ENCODE assay signal across 8 mouse cellular contexts in the genomic region with DNA sequence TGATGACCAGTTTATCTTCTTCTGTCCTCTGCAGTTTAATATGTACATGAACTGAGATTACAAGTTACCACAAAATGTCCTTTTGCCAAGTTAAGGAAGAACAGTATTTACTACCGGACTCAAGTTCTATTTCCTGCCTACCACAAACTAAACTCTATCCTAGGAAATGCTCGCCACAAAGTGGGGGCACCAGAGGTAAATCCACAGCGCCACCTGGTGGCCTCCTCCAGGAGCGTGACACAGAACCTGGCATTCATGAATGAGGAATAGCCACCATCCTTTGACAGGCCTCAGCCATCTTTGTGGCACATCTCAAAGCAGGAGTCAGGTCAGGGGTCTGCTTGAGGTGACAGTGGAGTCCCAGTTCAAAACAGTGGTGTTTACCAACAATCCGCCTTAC. TPM values are rescaled to one million over a fixed set of nuclear protein-coding genes. Genes with fewer than 3 reads are reported as not detected.
A peak's percentile ranks its signal among the peaks of the same experiment; 100 is the strongest.
DNase-seq lines count a peak whose midpoint lies in the region; ATAC-seq lines count a peak whose summit lies in the region.

No protein-coding gene starts in this region.

- peaks cover 31% of the 10 kb centered on the region; the same call in 1 of the 2 replicates for H3K36me3 ChIP-seq in kidney, embryonic 14.5 days (ENCODE audit: control insufficient read depth, insufficient read depth, low read length)
- H3K36me3 ChIP-seq in liver, embryonic 12.5 days, result peaks cover 47% of the 10 kb centered on the region

- DNase-seq in CD4-positive helper T cell, adult 2 months (ENCODE audit: low read depth, low spot score), result peak; percentile 66
- DNase-seq in adrenal gland, adult 8-10 months, result peak; percentile 29
- peak; percentile 87 for DNase-seq in embryo, embryonic 11 days
- DNase-seq in natural killer cell, adult 2 months (ENCODE audit: low spot score in 2 of 2), result peak; percentile 42 to 61
- DNase-seq in telencephalon, adult 2 months (ENCODE audit: low read depth, low spot score), result peak; percentile 28

- H3K27me3 ChIP-seq in kidney, embryonic 14.5 days (ENCODE audit: control insufficient read depth, insufficient read depth, low read length), result no peaks in the 10 kb centered on the region
- H3K27me3 ChIP-seq in liver, embryonic 12.5 days (replicated peaks), result no peaks in the 10 kb centered on the region

- H3K9me3 ChIP-seq in kidney, embryonic 14.5 days (ENCODE audit: control insufficient read depth, low read length), result no peaks in the 10 kb centered on the region
- no peaks in the 10 kb centered on the region for H3K9me3 ChIP-seq in liver, embryonic 12.5 days (replicated peaks)

- ATAC-seq in granulocyte monocyte progenitor cell, adult 5-6 weeks (replicated peaks; ENCODE audit: poor library complexity, severe bottlenecking), result peak; percentile 97
- peak; percentile 80 for ATAC-seq in kidney, embryonic 14.5 days (ENCODE audit: low FRiP score, low TSS enrichment)
- ATAC-seq in liver, embryonic 12.5 days, result peak; percentile 47; the same call in 1 of the 2 replicates

- no peak overlapping the region for H3K4me3 ChIP-seq in kidney, embryonic 14.5 days (ENCODE audit: low read length)
- no peak overlapping the region for H3K4me3 ChIP-seq in liver, embryonic 12.5 days

- H3K4me2 ChIP-seq in kidney, embryonic 14.5 days (replicated peaks; ENCODE audit: low read depth, low read length), result no peak overlapping the region
- H3K4me2 ChIP-seq in liver, embryonic 12.5 days, result no peak overlapping the region

- no peak overlapping the region for H3K9ac ChIP-seq in kidney, embryonic 14.5 days (ENCODE audit: low read depth, low read length)
- H3K9ac ChIP-seq in liver, embryonic 12.5 days, result no peak overlapping the region

- 19% methylated on average over 5 of the region's 5 CpGs for WGBS in kidney, embryonic 14.5 days
- WGBS in liver, embryonic 12.5 days (ENCODE audit: insufficient replicate concordance), result 28% methylated on average over 5 of the region's 5 CpGs

- H3K27ac ChIP-seq in kidney, embryonic 14.5 days (ENCODE audit: low read depth, low read length), result no peak overlapping the region
- H3K27ac ChIP-seq in liver, embryonic 12.5 days, result no peak overlapping the region

- no peaks in the 10 kb centered on the region for H3K4me1 ChIP-seq in kidney, embryonic 14.5 days (ENCODE audit: control insufficient read depth, insufficient read depth, low read length)
- peaks cover 3% of the 10 kb centered on the region for H3K4me1 ChIP-seq in liver, embryonic 12.5 days

RNA-seq across cellular contexts. Expression of gene Psmb1, which starts 31.9 kb away (rescaled TPM):
- total RNA-seq in adrenal gland, adult 8-10 months (2022), result 100 to 1,000 TPM; 168 to 183 (median 174) TPM
- total RNA-seq in granulocyte monocyte progenitor cell, adult 5-6 weeks (2014; fragmentation: Nextera tagmentation), result 154 and 160 TPM in 2 replicates
- 200 and 213 TPM in 2 replicates for total RNA-seq in granulocyte monocyte progenitor cell, adult 5-6 weeks (2017)
- 298 and 368 TPM in 2 replicates for polyA plus RNA-seq in kidney, embryonic 14.5 days (2014; fragmentation: Nextera tagmentation; extraction: Ambion mirVana)
- 175 and 181 TPM in 2 replicates for polyA plus RNA-seq in liver, embryonic 12.5 days (2016; fragmentation: Nextera tagmentation; extraction: Ambion mirVana)

RNA-seq across cellular contexts. Expression of gene Tbp, which starts 32.0 kb away (rescaled TPM):
- total RNA-seq in adrenal gland, adult 8-10 months (2022), result 10 to 100 TPM; 29.8 to 48.0 (median 36.5) TPM
- 46.1 and 57.1 TPM in 2 replicates for total RNA-seq in granulocyte monocyte progenitor cell, adult 5-6 weeks (2014; fragmentation: Nextera tagmentation)
- 70.6 and 70.8 TPM in 2 replicates for total RNA-seq in granulocyte monocyte progenitor cell, adult 5-6 weeks (2017)
- 64.8 and 67.8 TPM in 2 replicates for polyA plus RNA-seq in kidney, embryonic 14.5 days (2014; fragmentation: Nextera tagmentation; extraction: Ambion mirVana)
- 27.6 and 28.2 TPM in 2 replicates for polyA plus RNA-seq in liver, embryonic 12.5 days (2016; fragmentation: Nextera tagmentation; extraction: Ambion mirVana)

RNA-seq across cellular contexts. Expression of gene Pdcd2, which starts 59.4 kb away (rescaled TPM):
- 10 to 100 TPM; 34.2 to 42.4 (median 38.9) TPM for total RNA-seq in adrenal gland, adult 8-10 months (2022)
- 51.3 and 62.2 TPM in 2 replicates for total RNA-seq in granulocyte monocyte progenitor cell, adult 5-6 weeks (2014; fragmentation: Nextera tagmentation)
- 82.6 and 88.5 TPM in 2 replicates for total RNA-seq in granulocyte monocyte progenitor cell, adult 5-6 weeks (2017)
- polyA plus RNA-seq in kidney, embryonic 14.5 days (2014; fragmentation: Nextera tagmentation; extraction: Ambion mirVana), result 54.2 and 54.5 TPM in 2 replicates
- polyA plus RNA-seq in liver, embryonic 12.5 days (2016; fragmentation: Nextera tagmentation; extraction: Ambion mirVana), result 39.2 and 39.8 TPM in 2 replicates

Comparison
In these comparisons a context has a peak if more than half of its experiments do, and no peak if none do; other contexts are left out.
1. DNase-seq: peak in every context shown above with its lines; median percentile 87 in embryo, embryonic 11 days; 66 in CD4-positive helper T cell, adult 2 months; 52 in natural killer cell, adult 2 months; 29 in adrenal gland, adult 8-10 months; 28 in telencephalon, adult 2 months.
2. ATAC-seq: peak in every context shown above with its lines; median percentile 97 in granulocyte monocyte progenitor cell, adult 5-6 weeks; 80 in kidney, embryonic 14.5 days; 47 in liver, embryonic 12.5 days.